15 mouse cellular contexts compared by ENCODE assay signal in genomic region chr2:124470346-124471042, GRCm38 (mm10).
DNase-seq lines count a peak whose midpoint lies in the region; ATAC-seq and TF ChIP-seq lines count a peak whose summit lies in the region.
"Had no signal": no experiment of that assay in that cellular context is flagged by ENCODE, and none has a peak within 500 bp of the region (broad histone marks: within the 10 kb centered on the region; RNA-seq: fewer than 3 reads in every experiment).

No protein-coding gene starts in this region.

- no peaks in the 10 kb centered on the region for H3K4me1 ChIP-seq in embryonic facial prominence, embryonic 14.5 days (ENCODE audit: control insufficient read depth, insufficient read depth, low read length)
- no peaks in the 10 kb centered on the region for H3K4me1 ChIP-seq in embryonic facial prominence, embryonic 10.5 days
- peaks cover 8% of the 10 kb centered on the region for H3K4me1 ChIP-seq in lung, embryonic 16.5 days (replicated peaks; ENCODE audit: control insufficient read depth, insufficient read depth, low read length)
- H3K4me1 ChIP-seq in forebrain, postnatal 0 days (ENCODE audit: insufficient read depth) = 0 out of 2 replicates have a peak, but pooled peaks cover 7% of the 10 kb centered on the region
- H3K4me1 ChIP-seq in midbrain, embryonic 16.5 days (ENCODE audit: control insufficient read depth, insufficient read depth, low read length) = peaks cover 27% of the 10 kb centered on the region

- H3K27ac ChIP-seq in embryonic facial prominence, embryonic 14.5 days (replicated peaks; ENCODE audit: low read depth, low read length) = no peak overlapping the region
- no peak overlapping the region for H3K27ac ChIP-seq in embryonic facial prominence, embryonic 10.5 days (replicated peaks)
- no peak overlapping the region; the same call in 1 of the 2 replicates for H3K27ac ChIP-seq in lung, embryonic 16.5 days (ENCODE audit: low read length)
- no peak overlapping the region for H3K27ac ChIP-seq in forebrain, postnatal 0 days (ENCODE audit: low read depth, low read length)
- no peak overlapping the region for H3K27ac ChIP-seq in midbrain, embryonic 16.5 days (ENCODE audit: low read length)
- H3K27ac ChIP-seq: kidney, postnatal 0 days had no signal

- peak; percentile 35; the same call in 1 of the 2 replicates for ATAC-seq in embryonic facial prominence, embryonic 14.5 days (ENCODE audit: low read depth)
- peak; percentile 8; the same call in 1 of the 2 replicates for ATAC-seq in lung, embryonic 16.5 days (ENCODE audit: low read depth)
- peak; percentile 66 for ATAC-seq in forebrain, postnatal 0 days
- ATAC-seq in midbrain, embryonic 16.5 days = peak; percentile 63
- no peak for ATAC-seq in CD4-positive, CD25-positive, alpha-beta regulatory T cell, adult 4 months
- ATAC-seq: activated CD4-positive, CD25-positive, alpha-beta regulatory T cell, adult 4 months had no signal

- no peaks in the 10 kb centered on the region for H3K27me3 ChIP-seq in embryonic facial prominence, embryonic 14.5 days (replicated peaks; ENCODE audit: control insufficient read depth, insufficient read depth, low read length)
- H3K27me3 ChIP-seq in embryonic facial prominence, embryonic 10.5 days (replicated peaks; ENCODE audit: low read depth, poor library complexity, severe bottlenecking) = no peaks in the 10 kb centered on the region
- no peaks in the 10 kb centered on the region for H3K27me3 ChIP-seq in lung, embryonic 16.5 days (ENCODE audit: control insufficient read depth, insufficient read depth, low read depth, low read length)
- no peaks in the 10 kb centered on the region for H3K27me3 ChIP-seq in forebrain, postnatal 0 days (ENCODE audit: insufficient read depth, low read length)
- H3K27me3 ChIP-seq in midbrain, embryonic 16.5 days (ENCODE audit: control insufficient read depth, insufficient read depth, low read depth, low read length) = no peaks in the 10 kb centered on the region

- TF ChIP-seq CTCF in forebrain, postnatal 0 days (IDR thresholded peaks at IDR 0.05; ENCODE audit: low read depth) = no peak

- no peak overlapping the region for H3K9ac ChIP-seq in embryonic facial prominence, embryonic 14.5 days (ENCODE audit: low read depth, low read length)
- no peak overlapping the region for H3K9ac ChIP-seq in lung, embryonic 16.5 days (ENCODE audit: low read length)
- no peak overlapping the region for H3K9ac ChIP-seq in forebrain, postnatal 0 days
- H3K9ac ChIP-seq in midbrain, embryonic 16.5 days (ENCODE audit: low read depth, low read length) = no peak overlapping the region

- no peaks in the 10 kb centered on the region for H3K9me3 ChIP-seq in embryonic facial prominence, embryonic 14.5 days (ENCODE audit: control insufficient read depth, low read length)
- H3K9me3 ChIP-seq in embryonic facial prominence, embryonic 10.5 days = no peaks in the 10 kb centered on the region
- H3K9me3 ChIP-seq in lung, embryonic 16.5 days (ENCODE audit: control insufficient read depth, low read length) = no peaks in the 10 kb centered on the region
- no peaks in the 10 kb centered on the region for H3K9me3 ChIP-seq in forebrain, postnatal 0 days (ENCODE audit: low read length)
- H3K9me3 ChIP-seq in midbrain, embryonic 16.5 days (replicated peaks; ENCODE audit: control insufficient read depth, low read length, poor library complexity, severe bottlenecking) = no peaks in the 10 kb centered on the region

- H3K4me3 ChIP-seq in embryonic facial prominence, embryonic 14.5 days (ENCODE audit: low read depth, low read length) = no peak overlapping the region
- no peak overlapping the region for H3K4me3 ChIP-seq in embryonic facial prominence, embryonic 10.5 days
- no peak overlapping the region for H3K4me3 ChIP-seq in lung, embryonic 16.5 days (ENCODE audit: low read length)
- H3K4me3 ChIP-seq in forebrain, postnatal 0 days (ENCODE audit: low read depth, low read length) = no peak overlapping the region
- H3K4me3 ChIP-seq in midbrain, embryonic 16.5 days (ENCODE audit: low read depth, low read length) = no peak overlapping the region
- H3K4me3 ChIP-seq: myocyte had no signal

- no peak overlapping the region for H3K4me2 ChIP-seq in embryonic facial prominence, embryonic 14.5 days (ENCODE audit: low read depth, low read length)
- H3K4me2 ChIP-seq in lung, embryonic 16.5 days (ENCODE audit: low read depth, low read length) = no peak overlapping the region
- no peak overlapping the region for H3K4me2 ChIP-seq in forebrain, postnatal 0 days (ENCODE audit: low read depth)
- no peak overlapping the region for H3K4me2 ChIP-seq in midbrain, embryonic 16.5 days (ENCODE audit: low read length)

- no peaks in the 10 kb centered on the region for H3K36me3 ChIP-seq in embryonic facial prominence, embryonic 14.5 days (ENCODE audit: control insufficient read depth, insufficient read depth, low read length)
- no peaks in the 10 kb centered on the region for H3K36me3 ChIP-seq in embryonic facial prominence, embryonic 10.5 days (replicated peaks)
- no peaks in the 10 kb centered on the region for H3K36me3 ChIP-seq in lung, embryonic 16.5 days (ENCODE audit: control insufficient read depth, insufficient read depth, low read length)
- H3K36me3 ChIP-seq in forebrain, postnatal 0 days (ENCODE audit: insufficient read depth) = no peaks in the 10 kb centered on the region
- no peaks in the 10 kb centered on the region for H3K36me3 ChIP-seq in midbrain, embryonic 16.5 days (ENCODE audit: control insufficient read depth, insufficient read depth, low read length)

- 61% methylated on average over 10 of the region's 10 CpGs for WGBS in embryonic facial prominence, embryonic 14.5 days
- WGBS in embryonic facial prominence, embryonic 10.5 days = 77% methylated on average over 10 of the region's 10 CpGs
- WGBS in lung, embryonic 16.5 days = 51% methylated on average over 10 of the region's 10 CpGs
- WGBS in forebrain, postnatal 0 days = 22% methylated on average over 10 of the region's 10 CpGs
- 35% methylated on average over 10 of the region's 10 CpGs for WGBS in midbrain, embryonic 16.5 days

- no peak for DNase-seq in embryonic facial prominence, embryonic 14.5 days (ENCODE audit: low spot score)
- no peak for DNase-seq in embryonic facial prominence, embryonic 10.5 days (ENCODE audit: low spot score)
- DNase-seq in lung, postnatal 36 days = no peak
- peak; percentile 33 for DNase-seq in forebrain, postnatal 0 days
- no peak for DNase-seq in thymus, postnatal 36 days
- DNase-seq: cerebellum, adult 11 months; cerebellum, postnatal 36 days; lung, adult 2 months; thymus, adult 18-20 months had no signal
